Mouse (Mus musculus) spleen, embryonic (tissue): ENCODE measurements around the gene Rhbdf1.

Source experiments
- CTCF ChIA-PET: fragments of 350-600 bp; sonication (Branson Sonifier 250); formaldehyde crosslinking; loops from one replicate; lab custom pipeline; 2022; lab: Charles Lee

The Rhbdf1 gene

GRCm38 (mm10) chr11:32194626-32195025 lies 27.5 kb downstream of the Rhbdf1 start:
- CTCF ChIA-PET, result no interaction called here

GRCm38 (mm10) chr11:32194086-32194485 lies 28.0 kb downstream of the Rhbdf1 start:
- CTCF ChIA-PET, result no interaction called here

GRCm38 (mm10) chr11:32193156-32193555 lies 28.9 kb downstream of the Rhbdf1 start:
- CTCF ChIA-PET, result no interaction called here

GRCm38 (mm10) chr11:32190603-32191110 lies 31.4 kb downstream of the Rhbdf1 start:
- CTCF ChIA-PET, result no interaction called here

GRCm38 (mm10) chr11:32190119-32190518 lies 32.0 kb downstream of the Rhbdf1 start:
- CTCF ChIA-PET, result no interaction called here

- CTCF ChIA-PET, result no interaction called here
Observed at GRCm38 (mm10) chr11:32189434-32189833, 32.7 kb downstream of the Rhbdf1 start.

GRCm38 (mm10) chr11:32188881-32189280 lies 33.2 kb downstream of the Rhbdf1 start:
- CTCF ChIA-PET, result no interaction called here

GRCm38 (mm10) chr11:32187256-32187655 lies 34.8 kb downstream of the Rhbdf1 start:
- CTCF ChIA-PET, result no interaction called here

- CTCF ChIA-PET, result no interaction called here
Observed at GRCm38 (mm10) chr11:32186031-32186430, 36.1 kb downstream of the Rhbdf1 start.

GRCm38 (mm10) chr11:32184469-32184868 lies 37.6 kb downstream of the Rhbdf1 start:
- CTCF ChIA-PET, result interaction anchor here (0.5 to 2.5 kb wide), 2 partner anchors 54 to 182 kb away, joined by 4 to 12 read pairs; no protein-coding TSS in a partner anchor

GRCm38 (mm10) chr11:32181973-32182868 lies 39.9 kb downstream of the Rhbdf1 start:
- CTCF ChIA-PET, result interaction anchor here (0.6 to 2.5 kb wide), 9 partner anchors 17 to 896 kb away, joined by 3 to 12 read pairs (median 4); partner anchors contain the start of gene Hbq1a

GRCm38 (mm10) chr11:32181246-32181645 lies 40.9 kb downstream of the Rhbdf1 start:
- CTCF ChIA-PET, result no interaction called here

- CTCF ChIA-PET, result no interaction called here
Observed at GRCm38 (mm10) chr11:32178506-32178905, 43.6 kb downstream of the Rhbdf1 start.

GRCm38 (mm10) chr11:32166683-32167082 lies 55.4 kb downstream of the Rhbdf1 start:
- CTCF ChIA-PET, result no interaction called here

GRCm38 (mm10) chr11:32161922-32162804 lies 59.9 kb downstream of the Rhbdf1 start:
- CTCF ChIA-PET, result no interaction called here

GRCm38 (mm10) chr11:32161500-32161899 lies 60.6 kb downstream of the Rhbdf1 start:
- CTCF ChIA-PET, result no interaction called here

- CTCF ChIA-PET, result no interaction called here
Observed at GRCm38 (mm10) chr11:32160341-32160740, 61.8 kb downstream of the Rhbdf1 start.
